Mouse (Mus musculus): Measurements from ENCODE around the gene Il22ra2. TPM values are rescaled to one million over a fixed set of nuclear protein-coding genes. Genes with fewer than 3 reads are reported as not detected.
A peak's percentile ranks its signal among the peaks of the same experiment; 100 is the strongest.

Gene Il22ra2
- total and polyA plus RNA-seq, 2 experiments from 2014 or later: not detected

- WGBS: 25% methylated on average over 6 of the region's 6 CpGs
- no peak overlapping the region for H3K9ac ChIP-seq (replicated peaks; ENCODE audit: low read length, poor library complexity, severe bottlenecking)
- no peak for TF ChIP-seq CTCF (IDR thresholded peaks at IDR 0.05)
- H3K9me3 ChIP-seq (ENCODE audit: low read length): no peaks in the 10 kb centered on the region
- no peaks in the 10 kb centered on the region for H3K36me3 ChIP-seq (ENCODE audit: insufficient read depth, low read length)
- peaks cover 4% of the 10 kb centered on the region; the same call in 1 of the 2 replicates for H3K4me1 ChIP-seq (ENCODE audit: insufficient read depth, low read length)
- no peak overlapping the region for H3K27ac ChIP-seq (ENCODE audit: low read depth, low read length)
- no peaks in the 10 kb centered on the region for H3K27me3 ChIP-seq (ENCODE audit: insufficient read depth, low read length)
- DNase-seq (ENCODE audit: low spot score): no peak
- no peak for ATAC-seq (ENCODE audit: low FRiP score)
- H3K4me2 ChIP-seq (ENCODE audit: low read depth, low read length, poor library complexity, severe bottlenecking): peak overlapping the region; percentile 87
- H3K4me3 ChIP-seq (ENCODE audit: low read depth, low read length): peak overlapping the region; percentile 79
Observed at GRCm38 (mm10) chr10:19591286-19591640, 30.5 kb upstream of the Il22ra2 start.

GRCm38 (mm10) chr10:19591641-19592441 lies 30.0 kb upstream of the Il22ra2 start, which contains the start of gene Ifngr1:
TSS of gene Ifngr1 (plus strand) at chr10:19591949.
- Histone ChIP-seq H3K27ac (ENCODE audit: low read depth, low read length) (peak within 1 kb of the TSS; percentile 32; the same call in 1 of the 2 replicates), H3K27me3 (ENCODE audit: insufficient read depth, low read length) (no peaks in the 10 kb centered on the region), H3K4me3 (ENCODE audit: low read depth, low read length) (peak within 1 kb of the TSS; percentile 79), H3K9ac (replicated peaks; ENCODE audit: low read length, poor library complexity, severe bottlenecking) (peak within 1 kb of the TSS; percentile 83), H3K4me1 (ENCODE audit: insufficient read depth, low read length) (peaks cover 4% of the 10 kb centered on the region; the same call in 1 of the 2 replicates), H3K4me2 (ENCODE audit: low read depth, low read length, poor library complexity, severe bottlenecking) (peak within 1 kb of the TSS; percentile 87), H3K9me3 (ENCODE audit: low read length) (no peaks in the 10 kb centered on the region), H3K36me3 (ENCODE audit: insufficient read depth, low read length) (no peaks in the 10 kb centered on the region)
- under 1% methylated on average over 52 of the region's 52 CpGs for WGBS
- DNase-seq (ENCODE audit: low spot score) (peak; percentile 97), ATAC-seq (ENCODE audit: low FRiP score) (peak; percentile 99)
- TF ChIP-seq CTCF (IDR thresholded peaks at IDR 0.05): no peak

GRCm38 (mm10) chr10:19592556-19592955 lies 29.2 kb upstream of the Il22ra2 start:
- peak overlapping the region; percentile 87 for H3K4me2 ChIP-seq (ENCODE audit: low read depth, low read length, poor library complexity, severe bottlenecking)
- DNase-seq (ENCODE audit: low spot score) (no peak), ATAC-seq (ENCODE audit: low FRiP score) (no peak)
- TF ChIP-seq CTCF (IDR thresholded peaks at IDR 0.05): no peak
- H3K4me1 ChIP-seq (ENCODE audit: insufficient read depth, low read length): peaks cover 4% of the 10 kb centered on the region; the same call in 1 of the 2 replicates
- H3K4me3 ChIP-seq (ENCODE audit: low read depth, low read length): peak overlapping the region; percentile 79
- H3K9ac ChIP-seq (replicated peaks; ENCODE audit: low read length, poor library complexity, severe bottlenecking): peak overlapping the region; percentile 83
- H3K9me3 ChIP-seq (ENCODE audit: low read length): no peaks in the 10 kb centered on the region
- WGBS: 2% methylated on average over 3 of the region's 3 CpGs
- H3K27me3 ChIP-seq (ENCODE audit: insufficient read depth, low read length): no peaks in the 10 kb centered on the region
- no peaks in the 10 kb centered on the region for H3K36me3 ChIP-seq (ENCODE audit: insufficient read depth, low read length)
- no peak overlapping the region for H3K27ac ChIP-seq (ENCODE audit: low read depth, low read length)

DNA sequence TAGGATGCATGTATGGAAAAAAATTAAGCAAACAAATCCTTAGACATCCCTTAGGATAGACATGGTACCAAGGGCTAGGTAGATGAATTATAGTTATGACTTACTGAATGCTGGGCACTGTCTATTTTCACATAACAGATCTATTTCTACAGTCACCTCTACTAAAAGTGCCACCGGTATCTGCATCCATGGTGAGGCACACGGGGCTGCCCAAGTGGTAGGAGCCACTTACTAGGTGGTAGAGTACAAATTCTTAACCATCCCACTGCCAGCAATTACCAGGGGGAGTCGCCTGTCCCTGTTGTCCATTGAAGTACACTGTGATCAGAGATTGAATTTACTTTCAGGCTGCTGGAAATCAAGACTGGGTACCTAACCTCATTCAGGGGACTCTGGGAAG lies 28.5 kb upstream of the Il22ra2 start:
- H3K4me1 ChIP-seq (ENCODE audit: insufficient read depth, low read length): peaks cover 4% of the 10 kb centered on the region; the same call in 1 of the 2 replicates
- WGBS: 90% methylated on average over 3 of the region's 3 CpGs
- peak overlapping the region; percentile 87 for H3K4me2 ChIP-seq (ENCODE audit: low read depth, low read length, poor library complexity, severe bottlenecking)
- DNase-seq (ENCODE audit: low spot score) (no peak), ATAC-seq (ENCODE audit: low FRiP score) (no peak)
- H3K27ac ChIP-seq (ENCODE audit: low read depth, low read length): no peak overlapping the region
- H3K9me3 ChIP-seq (ENCODE audit: low read length): no peaks in the 10 kb centered on the region
- no peak for TF ChIP-seq CTCF (IDR thresholded peaks at IDR 0.05)
- H3K4me3 ChIP-seq (ENCODE audit: low read depth, low read length): no peak overlapping the region
- H3K9ac ChIP-seq (replicated peaks; ENCODE audit: low read length, poor library complexity, severe bottlenecking): no peak overlapping the region; the same call in 1 of the 2 replicates
- H3K36me3 ChIP-seq (ENCODE audit: insufficient read depth, low read length): no peaks in the 10 kb centered on the region
- no peaks in the 10 kb centered on the region for H3K27me3 ChIP-seq (ENCODE audit: insufficient read depth, low read length)

- H3K4me1 ChIP-seq (ENCODE audit: insufficient read depth, low read length): peaks cover 4% of the 10 kb centered on the region; the same call in 1 of the 2 replicates
- DNase-seq (ENCODE audit: low spot score): no peak
- 83% methylated on average over 3 of the region's 3 CpGs for whole genome bisulfite sequencing
- ATAC-seq (ENCODE audit: low FRiP score): no peak
- H3K4me2 ChIP-seq (ENCODE audit: low read depth, low read length, poor library complexity, severe bottlenecking): no peak overlapping the region
- H3K9me3 ChIP-seq (ENCODE audit: low read length): no peaks in the 10 kb centered on the region
- H3K36me3 ChIP-seq (ENCODE audit: insufficient read depth, low read length): no peaks in the 10 kb centered on the region
- TF ChIP-seq CTCF (IDR thresholded peaks at IDR 0.05): no peak
- no peak overlapping the region for H3K27ac ChIP-seq (ENCODE audit: low read depth, low read length)
- H3K4me3 ChIP-seq (ENCODE audit: low read depth, low read length): no peak overlapping the region
- H3K9ac ChIP-seq (replicated peaks; ENCODE audit: low read length, poor library complexity, severe bottlenecking): no peak overlapping the region
- H3K27me3 ChIP-seq (ENCODE audit: insufficient read depth, low read length): no peaks in the 10 kb centered on the region
Observed at GRCm38 (mm10) chr10:19594201-19594905, 27.4 kb upstream of the Il22ra2 start.

- ATAC-seq (ENCODE audit: low FRiP score) (no peak), DNase-seq (ENCODE audit: low spot score) (no peak)
- Histone ChIP-seq H3K4me1 (ENCODE audit: insufficient read depth, low read length) (peaks cover 4% of the 10 kb centered on the region; the same call in 1 of the 2 replicates), H3K4me3 (ENCODE audit: low read depth, low read length) (no peak overlapping the region), H3K27me3 (ENCODE audit: insufficient read depth, low read length) (no peaks in the 10 kb centered on the region), H3K9ac (replicated peaks; ENCODE audit: low read length, poor library complexity, severe bottlenecking) (no peak overlapping the region), H3K27ac (ENCODE audit: low read depth, low read length) (no peak overlapping the region), H3K36me3 (ENCODE audit: insufficient read depth, low read length) (peaks cover 3% of the 10 kb centered on the region), H3K9me3 (ENCODE audit: low read length) (no peaks in the 10 kb centered on the region), H3K4me2 (ENCODE audit: low read depth, low read length, poor library complexity, severe bottlenecking) (no peak overlapping the region)
- TF ChIP-seq CTCF (IDR thresholded peaks at IDR 0.05): no peak
- WGBS: 94% methylated on average over 4 of the region's 4 CpGs
Observed at GRCm38 (mm10) chr10:19596866-19597265, 24.9 kb upstream of the Il22ra2 start.

All from midbrain, postnatal 0 days (tissue).